Mouse (Mus musculus) bone marrow macrophage, adult 2 months (primary cell): ENCODE results near the gene Pdzrn3.

Experiments used
- CTCF ChIP-seq: IDR thresholded peaks from 2 replicates; pipeline ENCODE4 v1.5.1; 2012; ENCODE audit warnings: low read depth, mild to moderate bottlenecking, low read length, moderate library complexity
- POLR2A ChIP-seq: IDR thresholded peaks from 2 replicates; pipeline ENCODE4 v1.6.1; 2012; ENCODE audit warnings: mild to moderate bottlenecking, low read depth, low read length, borderline replicate concordance

GRCm38 (mm10) chr6:101198284-101198942, 179.3 kb downstream of the Pdzrn3 start:
- TF ChIP-seq CTCF, result no peak
- no peak for TF ChIP-seq POLR2A
